In genomic region chr9:95699273-95699672, GRCm38 (mm10) we compare ENCODE assay signal across 13 mouse cellular contexts.
"Had no signal": no experiment of that assay in that cellular context is flagged by ENCODE, and none has a peak within 500 bp of the region (broad histone marks: within the 10 kb centered on the region; RNA-seq: fewer than 3 reads in every experiment).

No protein-coding gene starts in this region.

- H3K36me3 ChIP-seq: limb, embryonic 10.5 days; liver, embryonic 12.5 days; lung, embryonic 15.5 days; midbrain, embryonic 13.5 days had no signal

- DNase-seq: kidney, adult 11 months; kidney, adult 9 months; kidney, postnatal 36 days; lung, postnatal 14 days; thymus, adult 18-20 months; thymus, postnatal 14 days had no signal

- H3K4me1 ChIP-seq: limb, embryonic 10.5 days; liver, embryonic 12.5 days; lung, embryonic 15.5 days; midbrain, embryonic 13.5 days had no signal

- H3K27me3 ChIP-seq: liver, embryonic 12.5 days; lung, embryonic 15.5 days; midbrain, embryonic 13.5 days had no signal

- ATAC-seq: liver, embryonic 12.5 days; midbrain, embryonic 13.5 days had no signal

- H3K9me3 ChIP-seq: limb, embryonic 10.5 days; liver, embryonic 12.5 days; lung, embryonic 15.5 days; midbrain, embryonic 13.5 days had no signal

- H3K4me3 ChIP-seq: limb, embryonic 10.5 days; liver, embryonic 12.5 days; lung, embryonic 15.5 days; midbrain, embryonic 13.5 days; myocyte had no signal

- H3K27ac ChIP-seq: kidney, postnatal 0 days; limb, embryonic 10.5 days; liver, embryonic 12.5 days; lung, embryonic 15.5 days; midbrain, embryonic 13.5 days; stomach, postnatal 0 days had no signal

- H3K4me2 ChIP-seq: liver, embryonic 12.5 days; lung, embryonic 15.5 days; midbrain, embryonic 13.5 days had no signal

- H3K9ac ChIP-seq: liver, embryonic 12.5 days; lung, embryonic 15.5 days; midbrain, embryonic 13.5 days had no signal
